Mouse (Mus musculus) kidney, postnatal 4 days (tissue): ENCODE data around the gene Serping1.
"Not testable (repeated sequence)": the region's sequence is repeated elsewhere in the genome, so short reads cannot be mapped to it uniquely, and the experiment has no call there.

ENCODE experiments used
- DNase-seq, 2 experiments: peaks; one replicate each; pipeline ENCODE4 v3.0.0; 2021; ENCODE audit warnings: mixed read lengths in 2 of 2

Serping1 gene

DNA sequence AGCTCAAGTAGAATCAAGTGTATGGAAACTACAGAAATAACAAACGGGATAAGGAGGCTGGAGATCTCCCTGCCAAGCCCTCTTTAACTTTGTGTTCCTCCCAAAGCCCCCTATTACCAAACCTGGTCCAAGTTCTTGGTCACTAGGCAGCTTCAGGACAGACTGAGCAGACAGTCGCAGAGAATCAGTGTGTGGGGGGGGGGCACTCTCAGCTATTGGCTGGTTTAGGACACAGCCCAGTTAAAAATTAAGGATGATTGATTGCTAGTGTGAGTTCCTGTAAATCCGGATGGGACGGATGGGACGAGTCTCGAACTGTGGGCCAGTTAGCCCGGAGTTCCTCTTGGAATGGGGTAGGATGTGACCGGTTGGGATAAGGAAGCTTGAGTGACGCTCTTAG lies at the start of gene Serping1:
Serping1 (minus strand) TSS at position 204 of the 400 bp plus-strand sequence.
- peak; percentile 36 to 59 for DNase-seq

DNA sequence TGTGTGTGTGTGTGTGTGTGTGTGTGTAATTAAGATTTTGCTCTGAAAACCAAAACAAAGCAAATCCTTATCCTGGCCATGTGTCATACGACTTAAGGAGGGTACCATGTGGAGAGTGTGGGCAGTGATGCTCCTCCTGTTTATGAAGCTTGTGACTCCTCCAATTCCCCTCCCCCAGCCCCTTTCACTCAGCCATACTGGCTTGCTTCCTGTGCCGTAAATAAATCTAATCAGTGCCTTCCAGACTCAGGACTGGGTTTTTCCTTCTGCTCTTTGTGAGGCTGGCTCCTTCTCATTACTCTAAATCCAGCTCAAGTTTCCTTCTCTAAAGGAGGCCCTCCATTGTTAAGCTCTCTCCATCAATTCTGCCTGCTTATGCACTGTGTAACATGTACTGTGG lies 48.0 kb upstream of the Serping1 start:
- no peak for DNase-seq

DNA sequence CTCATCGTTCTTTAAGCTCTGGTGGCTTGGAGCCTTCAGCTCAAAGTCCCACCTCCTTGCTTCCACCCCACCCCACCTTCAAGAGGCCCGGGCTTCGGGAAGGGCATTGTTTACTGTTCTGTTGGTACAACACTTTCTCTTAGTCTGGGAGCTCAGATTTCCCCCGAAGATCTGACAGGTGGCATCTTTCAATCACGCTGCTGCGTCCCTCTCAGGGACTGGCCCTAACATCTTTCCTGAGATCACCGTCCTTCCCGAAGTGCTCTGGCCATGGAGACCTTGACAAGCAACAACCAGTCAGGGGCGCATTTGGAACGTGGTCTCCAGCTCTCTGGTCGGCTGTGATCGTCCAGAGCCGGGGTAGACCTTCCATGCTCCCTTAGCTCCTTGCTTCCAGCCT lies 47.3 kb upstream of the Serping1 start, which contains the start of gene Smtnl1:
Smtnl1 (minus strand) TSS at position 101 of the 400 bp plus-strand sequence.
- no peak for DNase-seq

DNA sequence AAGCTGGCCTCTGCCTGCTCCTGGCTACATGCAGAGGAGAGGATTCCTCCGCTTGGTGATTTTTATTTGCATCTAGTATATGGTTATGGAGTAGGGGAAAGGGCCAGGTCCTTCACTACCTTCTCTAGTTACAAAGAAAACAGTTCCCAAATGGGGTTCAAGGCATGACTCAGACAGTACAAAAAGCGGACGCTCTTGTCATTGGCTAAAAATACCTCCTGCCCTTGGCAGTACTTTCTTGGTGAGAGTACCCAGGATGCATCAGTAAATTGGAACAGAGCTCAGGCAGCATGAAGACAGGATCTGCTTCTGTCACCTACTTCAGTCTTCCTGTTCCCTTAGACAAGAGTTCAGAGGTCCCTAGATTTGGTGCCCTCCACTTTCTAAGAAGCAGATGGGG lies 44.6 kb upstream of the Serping1 start:
- no peak for DNase-seq

DNA sequence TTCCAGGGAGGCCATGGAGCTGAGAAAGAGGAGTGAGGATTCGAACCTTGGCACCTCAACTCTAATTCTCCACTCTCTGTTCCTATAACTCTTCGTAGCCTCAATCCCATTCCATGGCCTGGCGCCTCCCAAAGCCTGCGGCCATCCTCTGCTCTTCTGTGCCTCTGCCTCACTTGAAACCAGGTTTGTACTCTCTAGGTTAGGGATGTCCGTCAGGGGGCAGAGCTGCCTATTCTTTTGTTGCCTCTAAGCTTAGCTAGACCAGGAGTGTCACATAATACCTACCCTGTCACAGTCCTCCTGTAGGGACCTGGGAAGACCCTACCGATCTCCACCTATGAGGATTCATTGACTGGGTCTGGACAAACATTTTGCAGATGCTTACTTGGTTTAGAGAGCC lies 37.4 kb upstream of the Serping1 start:
- no peak for DNase-seq

DNA sequence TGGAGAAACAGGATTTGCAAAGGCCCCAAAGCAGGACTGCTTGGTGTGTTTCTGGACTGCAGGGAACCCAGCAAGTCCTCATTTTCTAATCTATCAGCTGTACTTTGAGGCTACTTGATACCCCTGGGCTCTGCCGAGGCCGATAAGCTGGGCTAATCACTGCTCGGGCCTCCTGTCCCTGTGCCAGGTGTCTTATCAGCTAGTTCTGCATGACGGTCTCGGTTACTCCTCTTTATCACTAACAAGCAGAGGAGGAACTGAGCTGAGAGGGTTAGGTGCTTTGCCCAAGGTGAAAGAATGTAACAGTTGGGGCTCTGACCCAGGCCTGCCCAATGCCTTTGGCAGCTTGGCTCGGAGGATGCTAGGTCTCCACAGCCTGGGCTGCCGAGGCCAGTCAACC lies 36.6 kb upstream of the Serping1 start:
- DNase-seq: no peak

DNA sequence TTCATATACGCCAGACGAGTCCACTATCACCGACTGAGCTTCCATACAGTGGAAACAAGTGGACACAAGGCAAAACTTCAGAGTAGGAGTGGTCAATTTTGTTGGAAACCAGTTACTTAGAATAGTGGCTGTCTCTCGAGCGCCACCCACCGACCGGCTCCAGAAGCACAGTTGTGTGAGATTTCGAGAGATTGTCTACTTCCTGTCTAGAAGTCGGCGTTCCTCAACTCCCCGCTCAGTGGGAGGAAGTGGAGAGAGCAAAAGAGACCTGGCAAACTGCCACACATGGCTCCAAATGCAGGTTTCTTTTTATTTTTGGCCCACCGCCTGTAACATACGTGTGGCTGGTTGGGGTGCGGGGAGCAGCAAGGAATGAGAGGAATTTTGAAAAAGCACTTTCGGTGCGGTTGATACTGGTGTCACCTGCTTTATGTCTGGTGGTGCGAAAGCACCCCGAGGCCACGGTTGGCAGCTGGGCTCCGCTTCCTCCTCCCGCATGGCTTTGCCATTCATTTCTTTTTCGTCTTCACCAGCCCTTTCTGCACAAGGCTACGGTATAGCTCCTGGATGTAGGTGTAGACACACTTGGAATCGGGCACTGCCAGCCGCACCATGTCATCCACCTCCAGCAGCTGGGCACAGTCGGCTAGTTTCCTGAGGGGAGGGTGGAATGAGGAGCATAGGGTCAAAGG lies 35.8 kb upstream of the Serping1 start:
- DNase-seq: peak; percentile 91 to 93

DNA sequence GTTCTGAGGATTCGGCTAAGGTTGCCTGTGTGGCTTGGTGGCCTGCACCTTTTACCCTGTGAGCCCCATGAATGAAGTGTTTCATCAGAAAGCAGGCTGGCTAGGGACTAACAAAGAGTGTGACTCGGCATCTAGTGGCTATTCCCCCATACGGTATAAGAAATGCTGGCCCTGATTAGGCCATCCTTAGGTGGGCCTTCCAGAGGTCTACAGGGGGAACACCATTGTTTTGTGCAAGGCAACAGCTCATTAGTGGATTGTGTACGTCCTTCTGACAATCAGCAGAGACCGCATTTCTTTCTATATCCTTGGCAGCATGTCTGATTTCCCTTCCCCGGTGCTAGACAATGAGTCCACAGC lies 35.3 kb upstream of the Serping1 start:
- DNase-seq: no peak

DNA sequence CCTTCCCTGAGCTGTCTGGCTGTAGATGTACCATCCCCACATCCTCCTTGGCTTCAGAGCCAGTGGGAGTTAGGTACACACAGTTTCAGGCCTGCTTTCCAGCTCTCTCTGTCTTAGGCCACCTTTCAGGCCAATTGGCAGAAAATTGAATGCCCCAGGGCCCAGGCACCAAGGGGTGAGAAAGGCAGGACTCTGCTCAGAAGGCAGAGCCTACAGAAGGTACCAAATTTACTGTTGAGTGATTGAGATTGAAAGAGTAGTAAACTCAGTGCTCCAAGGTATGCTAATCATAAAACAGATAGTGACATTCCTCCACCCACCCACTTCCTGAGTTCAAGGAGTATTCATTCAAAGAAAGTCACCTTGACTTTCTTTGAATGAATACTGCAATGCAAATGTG lies 34.1 kb upstream of the Serping1 start:
- DNase-seq: no peak

DNA sequence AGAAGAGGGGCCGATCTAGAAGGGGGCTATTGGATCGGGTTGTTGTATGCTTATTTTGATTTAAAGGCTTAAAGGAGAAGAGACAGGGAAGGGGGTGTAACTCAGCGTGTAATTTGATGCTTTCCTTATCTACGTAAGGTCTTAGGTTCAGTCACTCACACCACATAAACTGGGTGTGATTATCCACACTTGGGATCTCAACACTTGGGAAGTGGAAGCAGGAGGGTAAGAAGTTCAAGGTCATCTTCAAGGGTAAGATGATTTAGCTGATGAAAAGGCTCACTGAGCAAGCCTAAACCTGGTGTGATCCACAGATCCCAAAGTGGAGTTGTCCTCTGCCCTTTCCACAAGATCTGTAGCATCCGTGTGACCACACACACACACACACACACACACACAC lies 31.3 kb upstream of the Serping1 start:
- DNase-seq: no peak

DNA sequence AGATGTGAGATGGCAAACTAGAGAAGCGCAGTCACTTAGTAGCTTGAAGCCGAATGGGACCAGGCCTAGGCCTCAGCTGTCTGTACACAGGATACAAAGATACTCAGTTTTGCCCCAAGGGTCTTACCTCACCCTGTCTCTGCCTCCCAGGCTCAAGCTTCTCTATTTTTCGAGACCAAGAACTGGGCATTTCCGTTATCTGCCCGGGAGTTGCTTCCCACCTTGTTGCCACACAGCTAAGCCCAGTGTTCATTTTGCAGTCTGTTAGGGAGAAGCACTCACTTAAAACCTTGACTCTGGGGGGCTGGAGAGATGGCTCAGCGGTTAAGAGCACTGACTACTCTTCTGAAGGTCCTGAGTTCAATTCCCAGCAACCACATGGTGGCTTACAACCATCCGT lies 28.7 kb upstream of the Serping1 start:
- DNase-seq: no peak

DNA sequence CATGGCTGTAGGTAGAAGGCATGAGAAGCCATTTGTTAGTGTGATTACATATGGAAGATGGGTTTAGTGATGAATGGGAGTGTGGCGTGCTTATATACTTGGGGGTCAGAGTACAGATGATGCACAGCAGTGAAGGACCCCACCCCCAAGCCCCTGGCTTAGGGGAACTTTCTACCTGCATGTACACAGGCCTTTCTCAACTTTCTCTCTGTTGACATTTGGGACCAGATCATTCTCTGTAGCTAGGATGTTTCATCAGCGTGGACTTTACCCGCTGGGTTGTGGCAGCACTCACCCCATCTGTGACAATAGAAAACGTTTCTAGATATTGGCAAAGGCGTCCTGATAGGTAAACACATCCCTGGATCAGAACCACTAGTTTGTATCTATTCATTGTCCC lies 26.0 kb upstream of the Serping1 start:
- DNase-seq: not testable (repeated sequence)

DNA sequence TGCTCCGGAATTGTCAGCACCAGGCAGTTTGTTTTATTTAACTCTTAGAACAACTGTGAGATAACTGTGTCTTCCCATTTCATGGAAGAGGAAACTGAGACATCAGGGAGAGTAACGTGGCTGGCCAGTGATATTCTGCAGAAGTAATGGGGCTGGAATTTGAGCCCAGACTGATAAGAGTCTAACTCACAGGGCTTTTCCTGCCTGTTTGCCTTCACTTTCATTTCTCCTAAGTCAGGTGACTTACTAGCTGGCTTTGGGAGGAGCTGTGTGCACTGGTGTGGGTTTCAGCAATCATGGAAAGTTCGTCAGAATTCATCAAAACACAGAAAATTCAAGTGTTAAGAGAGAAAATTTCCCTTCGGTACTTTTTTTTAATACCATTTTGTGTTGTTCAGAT lies 25.1 kb upstream of the Serping1 start:
- DNase-seq: no peak

DNA sequence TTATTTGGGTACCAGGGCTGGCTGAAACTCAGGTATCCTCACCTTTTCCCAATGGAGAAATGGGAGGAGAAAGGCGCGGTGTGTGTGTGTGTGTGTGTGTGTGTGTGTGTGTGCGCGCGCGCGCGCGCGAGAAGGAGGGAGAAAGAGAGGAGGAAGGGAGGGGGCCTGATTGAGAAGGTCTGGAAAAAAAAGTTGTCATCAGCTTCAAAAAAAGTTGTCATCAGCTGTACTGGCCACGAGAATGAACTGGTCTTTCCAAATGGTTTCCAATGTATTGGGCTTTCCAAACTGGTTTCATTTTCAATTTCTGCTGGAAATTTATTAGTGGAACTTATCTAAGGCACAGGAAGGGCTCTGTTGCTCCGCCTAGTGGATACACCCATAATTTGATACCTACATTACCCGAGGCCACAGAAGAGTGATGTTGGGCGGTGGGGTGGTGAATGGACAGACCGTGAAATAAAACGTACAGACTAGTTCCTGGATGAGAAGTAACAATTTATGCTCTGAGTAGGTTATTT lies 23.9 kb upstream of the Serping1 start:
- peak; percentile 69 to 81 for DNase-seq

DNA sequence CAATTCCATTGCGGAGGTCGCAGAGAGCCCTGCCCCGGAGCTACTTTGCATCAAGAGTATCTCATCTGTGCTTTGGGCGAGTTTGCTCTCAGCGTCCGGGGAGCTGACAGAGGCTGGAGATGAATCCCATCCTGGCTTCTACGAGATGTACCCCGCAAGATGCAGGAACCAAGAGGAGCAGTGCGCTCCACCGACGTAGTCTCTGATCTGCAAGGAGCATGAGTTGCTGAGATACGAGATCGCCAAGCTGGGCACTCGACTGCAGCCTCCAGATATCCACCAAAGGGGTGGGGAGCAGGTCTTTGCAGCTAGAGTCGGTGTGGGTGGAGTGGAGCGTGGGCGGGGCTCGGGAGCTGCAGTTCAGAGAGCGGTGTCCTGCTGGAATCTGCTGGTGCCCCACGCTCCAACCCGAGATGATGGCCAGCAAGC lies 23.3 kb upstream of the Serping1 start, which contains the start of gene Ube2l6:
Ube2l6 (plus strand) TSS at position 336 of the 429 bp plus-strand sequence.
- DNase-seq: peak; percentile 79 to 86

DNA sequence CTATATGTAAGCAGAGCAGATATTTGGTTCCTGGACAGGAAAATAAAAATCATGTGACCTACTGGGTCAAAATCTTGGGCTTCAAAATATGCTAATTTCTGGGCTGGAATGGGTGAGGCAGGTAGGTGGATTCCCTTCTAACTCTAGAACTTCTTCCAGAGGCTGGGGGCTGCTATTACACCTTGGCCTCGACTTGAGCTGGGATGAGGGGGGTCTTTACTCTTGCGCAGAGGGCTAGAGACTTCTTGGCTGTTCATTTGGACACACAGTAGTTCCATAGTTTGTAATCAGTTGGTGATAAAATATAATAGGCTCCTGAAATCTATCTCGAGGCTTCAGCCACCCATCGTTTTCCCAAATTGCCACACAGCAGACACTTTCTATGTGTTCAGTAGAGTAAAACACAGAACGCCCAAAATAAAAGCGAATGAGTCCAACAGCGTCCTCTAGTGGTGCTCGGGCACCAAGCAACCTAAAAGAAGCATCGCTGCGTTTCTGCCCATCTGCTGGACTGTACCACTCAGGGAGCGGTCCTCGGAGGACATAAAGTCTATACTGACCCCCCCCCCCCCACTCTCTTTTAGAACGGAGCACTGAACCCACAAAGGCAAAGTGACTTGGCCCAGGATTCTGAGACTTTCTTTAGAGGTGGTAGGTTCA lies 22.7 kb upstream of the Serping1 start:
- DNase-seq: peak; percentile 85 to 88

DNA sequence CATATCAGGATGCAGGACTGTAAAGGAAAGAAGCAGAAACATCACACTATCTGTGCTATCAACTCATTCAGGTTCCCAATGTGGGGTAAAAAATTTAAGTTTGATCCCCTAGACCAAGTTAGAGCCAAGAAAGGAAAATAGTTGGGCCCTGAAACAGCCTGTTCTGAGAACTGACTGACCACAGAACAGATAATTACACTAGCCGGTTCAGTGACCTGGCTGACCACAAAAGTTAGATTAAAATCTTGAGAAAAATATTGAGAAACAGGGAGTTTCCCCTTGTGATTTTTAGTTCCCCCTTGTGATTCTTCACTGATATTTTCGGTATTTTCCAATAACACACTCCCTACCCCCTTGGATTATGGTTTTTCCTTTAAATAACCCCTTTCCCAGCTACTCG lies 18.6 kb upstream of the Serping1 start:
- no peak for DNase-seq

DNA sequence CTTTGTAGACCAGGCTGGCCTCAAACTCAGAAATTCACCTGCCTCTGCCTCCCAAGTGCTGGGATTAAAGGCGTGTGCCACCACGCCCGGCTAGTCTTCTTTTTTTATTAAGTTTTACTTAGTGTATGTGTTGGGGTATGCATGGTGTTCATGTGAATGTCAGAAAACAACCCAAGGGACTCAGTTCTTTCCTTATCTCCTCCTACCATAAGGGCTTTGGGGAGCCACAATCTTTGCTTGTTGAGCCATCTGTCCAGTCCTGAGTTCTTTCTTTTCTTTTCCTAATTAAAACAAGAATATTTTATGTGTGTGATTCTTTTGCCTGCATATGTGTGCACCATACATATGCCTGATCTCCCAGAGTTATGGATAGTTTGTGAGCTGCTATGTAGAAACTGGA lies 17.9 kb upstream of the Serping1 start:
- DNase-seq: no peak

DNA sequence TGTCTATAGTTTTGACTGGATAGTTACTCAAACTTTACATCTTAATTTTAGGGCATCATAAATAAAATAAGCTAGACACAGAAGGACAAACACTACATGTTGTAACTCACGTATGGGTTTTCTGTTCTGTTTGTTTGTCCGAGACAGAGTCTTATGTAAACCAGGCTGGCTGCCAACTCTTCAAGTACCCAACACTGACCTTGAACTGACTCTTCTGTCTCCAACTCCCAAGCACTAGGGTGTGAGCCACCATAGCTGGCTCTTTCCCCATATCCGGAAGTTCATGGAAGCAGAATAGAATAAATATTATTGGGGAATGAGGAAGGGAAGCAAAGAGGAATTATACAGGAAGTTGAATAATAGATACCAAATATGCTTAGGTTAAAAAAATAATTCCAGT lies 17.3 kb upstream of the Serping1 start:
- no peak for DNase-seq

DNA sequence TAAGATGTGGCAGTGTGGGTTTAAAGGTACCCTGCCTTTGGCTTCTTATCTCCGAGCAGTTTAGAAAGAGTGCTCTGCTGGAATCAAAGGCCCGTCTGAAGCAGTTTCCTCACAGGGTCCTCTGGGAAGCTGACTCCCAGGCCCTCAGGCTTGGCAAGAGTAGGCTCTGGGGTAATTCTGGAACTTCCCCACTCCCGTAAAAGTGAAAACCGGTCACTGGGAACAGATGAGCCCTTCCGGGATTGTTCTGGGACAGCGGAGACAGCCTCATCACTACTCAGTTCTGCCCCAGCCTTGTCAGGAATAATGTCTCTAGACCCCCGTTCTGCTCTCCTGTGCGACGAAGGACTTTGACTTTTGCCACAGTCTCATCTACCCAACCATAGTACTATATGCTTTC lies 15.2 kb upstream of the Serping1 start:
- DNase-seq: no peak

DNA sequence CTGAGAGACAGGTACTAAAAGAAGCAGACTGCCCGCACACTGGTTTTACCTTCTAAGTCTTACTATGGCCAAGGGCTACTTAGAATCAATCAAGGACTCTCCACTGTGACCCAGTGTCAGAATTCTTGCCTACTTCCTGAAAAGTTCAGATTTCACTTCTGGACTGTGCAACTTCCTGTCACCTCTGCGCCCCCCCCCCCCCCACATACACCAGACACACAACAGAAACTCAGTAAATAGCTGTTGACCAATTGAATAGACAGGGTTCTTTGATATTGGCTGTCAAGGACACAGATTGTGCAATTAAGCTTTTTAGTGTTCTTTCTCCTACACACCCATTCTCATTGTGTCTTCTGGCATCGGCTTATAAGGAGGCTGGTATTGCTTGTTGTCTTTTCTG lies 13.1 kb upstream of the Serping1 start:
- DNase-seq: no peak

DNA sequence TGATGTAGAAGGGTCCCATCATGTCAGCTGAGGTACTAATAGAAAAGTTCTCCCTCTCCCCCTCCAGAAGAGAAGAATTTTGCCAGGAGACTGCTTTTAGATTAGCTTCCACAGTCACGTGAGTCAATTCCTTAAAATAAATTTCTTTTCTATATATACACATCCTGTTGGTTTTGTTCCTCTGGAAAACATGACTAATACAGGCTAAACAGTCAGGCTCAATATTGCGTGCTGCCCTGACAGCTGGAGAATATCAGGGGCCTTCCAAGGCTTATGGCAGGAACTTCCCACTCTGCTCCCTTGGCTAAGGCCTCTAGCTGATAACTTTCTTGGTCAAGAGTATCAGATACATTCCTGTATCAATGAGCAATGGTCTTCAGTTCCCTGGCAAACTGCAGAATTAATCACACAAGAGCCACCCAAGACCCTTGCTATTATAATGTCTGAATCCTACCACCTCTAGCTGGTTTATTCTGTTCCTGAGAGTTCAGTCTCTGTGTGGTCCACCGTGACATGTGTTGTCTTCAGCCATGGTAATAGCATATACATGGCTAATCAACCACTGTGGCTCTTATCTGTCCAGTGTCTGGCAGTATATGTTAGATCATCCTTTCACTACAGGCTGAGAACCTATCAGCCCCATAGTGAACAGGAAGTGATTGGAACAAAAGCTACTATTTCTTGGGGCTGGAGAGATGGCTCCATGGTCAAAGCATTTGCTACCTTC lies 8.8 kb upstream of the Serping1 start:
- peak; percentile 23 to 53 for DNase-seq

DNA sequence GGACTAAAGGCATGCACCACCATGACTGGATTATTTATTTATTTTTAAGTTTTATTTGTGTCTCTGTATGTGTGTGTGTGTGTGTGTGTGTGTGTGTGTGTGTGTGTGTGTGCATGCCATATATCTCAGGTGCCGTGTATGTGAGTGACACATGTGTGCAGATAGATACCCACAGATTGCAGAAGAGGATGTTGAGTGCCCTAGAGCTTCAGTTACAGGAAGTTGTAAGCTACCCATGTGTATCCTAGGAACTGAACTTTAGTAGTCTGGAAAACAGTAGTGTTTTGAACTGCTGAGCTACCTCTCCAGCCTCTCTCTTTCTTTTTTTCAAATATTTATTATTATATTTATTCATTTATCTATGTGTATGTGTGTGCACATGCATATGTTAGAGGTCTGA lies 8.1 kb upstream of the Serping1 start:
- DNase-seq: no peak

DNA sequence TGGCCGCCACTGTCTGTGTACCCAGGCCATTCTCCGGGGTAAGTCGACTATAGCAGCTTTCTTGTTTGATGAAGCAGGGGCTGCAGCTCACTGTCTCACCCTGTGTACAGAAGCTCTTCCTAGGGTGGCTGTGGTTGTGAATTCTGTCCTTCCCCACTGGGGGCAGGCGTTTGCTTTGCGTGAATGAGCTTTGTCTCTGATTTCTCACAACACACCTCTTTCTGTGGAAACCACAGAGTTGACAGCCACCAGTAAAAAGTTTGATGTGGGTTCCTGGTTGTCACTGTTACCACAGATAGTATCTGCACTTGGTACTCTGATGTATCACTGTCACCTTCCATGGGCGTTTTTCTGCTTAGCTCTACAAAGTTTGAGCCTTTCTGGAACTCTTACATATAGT lies 4.0 kb upstream of the Serping1 start:
- DNase-seq: peak; percentile 16 to 38
